Mouse (Mus musculus) midbrain, embryonic 11.5 days (tissue): Measurements from ENCODE around the gene Gstp1. TPM values are rescaled to one million over a fixed set of nuclear protein-coding genes. Genes with fewer than 3 reads are reported as not detected.

Source experiments
- ATAC-seq: fragments of 200-750 bp; cut with Nextera tagmentation; 2 replicates; pipeline ENCODE4 v1.8.0; 2017; ENCODE audit warnings: moderate TSS enrichment, moderate library complexity; ENCODE audit not compliant: low FRiP score
- DNase-seq: peaks from one replicate; pipeline ENCODE4 v3.0.0; 2015; ENCODE audit warnings: low spot score; ENCODE audit errors: missing footprints
- H3K27ac ChIP-seq: fragments of 300-500 bp; sonication (generic); 2 replicates; pipeline ENCODE4 v1.5.1; 2014; ENCODE audit warnings: low read depth, low read length
- H3K27me3 ChIP-seq: fragments of 300-500 bp; sonication (generic); 2 replicates; pipeline ENCODE4 v1.6.1; 2014; ENCODE audit warnings: mild to moderate bottlenecking, low read length, moderate library complexity, mixed read lengths; ENCODE audit not compliant: control insufficient read depth, insufficient read depth
- H3K36me3 ChIP-seq: fragments of 300-500 bp; sonication (generic); 2 replicates; pipeline ENCODE4 v1.6.1; 2014; ENCODE audit warnings: mild to moderate bottlenecking, low read length, moderate library complexity, mixed read lengths; ENCODE audit not compliant: control insufficient read depth, insufficient read depth
- H3K4me1 ChIP-seq: fragments of 300-500 bp; sonication (generic); 2 replicates; pipeline ENCODE4 v1.6.1; 2014; ENCODE audit warnings: low read length; ENCODE audit not compliant: control insufficient read depth, insufficient read depth
- H3K4me2 ChIP-seq: fragments of 300-500 bp; sonication (generic); 2 replicates; pipeline ENCODE4 v1.6.1; 2014; ENCODE audit warnings: mild to moderate bottlenecking, moderate library complexity
- H3K4me3 ChIP-seq: fragments of 300-500 bp; sonication (generic); 2 replicates; pipeline ENCODE4 v1.5.1; 2014; ENCODE audit warnings: low read depth, low read length
- H3K9ac ChIP-seq: fragments of 300-500 bp; sonication (generic); 2 replicates; pipeline ENCODE4 v1.6.1; 2014; ENCODE audit warnings: low read length
- H3K9me3 ChIP-seq: fragments of 300-500 bp; sonication (generic); 2 replicates; pipeline ENCODE4 v1.6.1; 2016; ENCODE audit warnings: low read length; ENCODE audit not compliant: control insufficient read depth
- WGBS: fragments of 180-500 bp; shearing (Covaris S2); extraction: QIAGEN DNeasy Blood & Tissue Kit; methylation state at CpG from one replicate; pipeline ENCODE4 v1.1.7; 2014; 5-methylcytosine and 5-hydroxymethylcytosine counted together
- polyA plus RNA-seq: library from polyadenylated mRNA; unstranded; fragments of >200 nt; fragmentation: Nextera tagmentation; extraction: Ambion mirVana; gene quantifications from 2 replicates; pipeline ENCODE4 v1.2.1, GENCODE M21; 2014

Gene Gstp1
- 337 and 342 TPM in 2 replicates for polyA plus RNA-seq

DNA sequence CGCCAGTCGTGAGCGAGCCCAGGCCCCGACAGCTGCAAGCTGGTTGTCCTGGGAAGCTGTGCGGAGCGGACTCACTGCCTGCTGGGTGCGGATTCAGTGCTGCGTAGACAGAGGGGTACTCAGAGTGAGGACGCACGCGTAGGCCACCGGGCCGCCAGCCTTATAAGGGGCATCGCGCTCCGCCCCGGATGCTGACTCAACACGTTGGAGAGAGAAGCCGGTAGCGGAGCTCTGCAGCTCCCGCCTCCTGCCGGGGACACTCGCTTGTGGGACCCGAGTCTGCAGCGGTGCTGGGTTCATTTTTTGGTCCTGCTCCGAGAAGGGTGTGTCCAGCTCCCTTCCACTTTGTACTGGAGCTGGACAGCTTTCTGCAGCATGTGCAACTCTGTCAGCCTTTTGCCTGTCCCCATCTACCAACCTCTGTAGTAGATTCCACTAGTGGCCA, at the start of gene Gstp1:
Gene Gstp1 (minus strand): TSS at position 198 of the 445 bp plus-strand sequence.
- peaks cover 9% of the 10 kb centered on the region; the same call in 1 of the 2 replicates for H3K4me1 ChIP-seq
- H3K9ac ChIP-seq = peak within 1 kb of the TSS; percentile 80
- no peaks in the 10 kb centered on the region for H3K9me3 ChIP-seq
- H3K4me2 ChIP-seq = peak within 1 kb of the TSS; percentile 75
- H3K36me3 ChIP-seq = no peaks in the 10 kb centered on the region
- DNase-seq = peak; percentile 96
- H3K27ac ChIP-seq = no peak within 1 kb of the TSS
- peak within 1 kb of the TSS; percentile 59 for H3K4me3 ChIP-seq
- ATAC-seq = peak; percentile 87
- under 1% methylated on average over 26 of the region's 26 CpGs for WGBS
- no peaks in the 10 kb centered on the region for H3K27me3 ChIP-seq

DNA sequence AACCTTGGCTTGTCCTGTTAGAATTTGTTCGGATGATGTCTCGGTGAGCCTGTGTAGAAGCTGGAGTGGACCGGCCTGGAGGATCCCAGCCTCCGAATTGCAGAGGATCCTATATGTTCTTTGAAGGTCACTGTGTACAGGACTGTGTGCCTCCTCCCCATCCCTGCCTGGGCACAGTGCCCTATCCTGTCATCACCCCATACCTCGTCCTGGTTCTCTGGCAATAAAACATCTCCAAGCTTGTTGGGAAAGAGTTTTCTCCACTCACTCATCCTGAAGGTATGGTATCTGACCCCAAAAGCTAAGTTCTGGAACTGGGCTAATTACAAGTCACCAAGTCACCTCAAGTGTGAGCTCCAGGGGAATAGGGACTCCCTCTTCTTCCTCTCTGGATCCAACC, 49.3 kb upstream of the Gstp1 start:
- Histone ChIP-seq H3K27ac (no peak overlapping the region), H3K9me3 (no peaks in the 10 kb centered on the region), H3K4me2 (no peak overlapping the region), H3K4me1 (no peaks in the 10 kb centered on the region), H3K36me3 (no peaks in the 10 kb centered on the region), H3K4me3 (no peak overlapping the region), H3K9ac (no peak overlapping the region), H3K27me3 (no peaks in the 10 kb centered on the region)
- DNase-seq (no peak), ATAC-seq (no peak)
- 85% methylated on average over 5 of the region's 5 CpGs for WGBS

DNA sequence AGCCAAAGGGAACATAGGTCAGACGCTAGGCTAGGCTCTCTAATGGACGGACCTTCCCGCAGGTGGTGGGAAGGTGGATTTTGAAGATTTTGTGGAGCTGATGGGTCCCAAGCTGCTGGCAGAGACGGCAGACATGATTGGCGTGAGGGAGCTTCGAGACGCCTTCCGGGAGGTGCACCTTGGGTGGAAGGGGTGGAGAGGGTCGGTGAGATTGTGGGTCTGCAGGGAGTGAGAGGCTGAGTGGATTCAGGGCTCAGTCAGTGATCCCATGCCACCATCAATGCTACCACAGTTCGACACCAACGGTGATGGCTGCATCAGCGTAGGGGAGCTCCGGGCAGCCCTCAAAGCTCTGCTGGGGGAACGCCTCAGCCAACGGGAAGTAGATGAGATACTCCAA, 48.4 kb upstream of the Gstp1 start:
- H3K27ac ChIP-seq = no peak overlapping the region
- no peak for DNase-seq
- no peaks in the 10 kb centered on the region for H3K9me3 ChIP-seq
- H3K27me3 ChIP-seq = no peaks in the 10 kb centered on the region
- no peak overlapping the region for H3K4me2 ChIP-seq
- no peaks in the 10 kb centered on the region for H3K36me3 ChIP-seq
- no peaks in the 10 kb centered on the region for H3K4me1 ChIP-seq
- WGBS = 93% methylated on average over 15 of the region's 15 CpGs
- H3K4me3 ChIP-seq = no peak overlapping the region
- H3K9ac ChIP-seq = no peak overlapping the region
- no peak for ATAC-seq

DNA sequence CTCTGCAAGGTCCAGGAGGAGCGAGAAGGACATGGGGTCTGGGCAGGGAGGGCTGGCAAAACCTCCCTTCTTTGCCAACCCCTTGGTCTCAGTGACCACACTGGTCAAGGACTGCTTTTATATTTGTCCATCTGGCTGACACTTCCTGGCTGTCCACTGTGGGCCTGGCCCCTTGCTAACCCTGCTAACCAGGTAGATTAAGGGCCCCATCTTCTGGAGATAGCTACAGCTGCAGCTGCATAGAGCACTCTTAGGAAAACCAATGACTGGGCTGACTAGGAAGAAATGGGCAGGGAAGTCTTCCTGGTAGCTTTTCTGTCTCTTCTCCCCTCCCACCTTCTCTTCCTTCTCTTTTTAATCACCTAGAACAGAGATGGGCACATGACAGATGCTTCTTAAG, 47.2 kb upstream of the Gstp1 start:
- Histone ChIP-seq H3K27me3 (no peaks in the 10 kb centered on the region), H3K9me3 (no peaks in the 10 kb centered on the region), H3K4me2 (no peak overlapping the region), H3K27ac (no peak overlapping the region), H3K4me3 (no peak overlapping the region), H3K36me3 (no peaks in the 10 kb centered on the region), H3K9ac (no peak overlapping the region), H3K4me1 (no peaks in the 10 kb centered on the region)
- ATAC-seq = no peak
- no peak for DNase-seq
- 86% methylated on average over 1 of the region's 1 CpGs for WGBS

DNA sequence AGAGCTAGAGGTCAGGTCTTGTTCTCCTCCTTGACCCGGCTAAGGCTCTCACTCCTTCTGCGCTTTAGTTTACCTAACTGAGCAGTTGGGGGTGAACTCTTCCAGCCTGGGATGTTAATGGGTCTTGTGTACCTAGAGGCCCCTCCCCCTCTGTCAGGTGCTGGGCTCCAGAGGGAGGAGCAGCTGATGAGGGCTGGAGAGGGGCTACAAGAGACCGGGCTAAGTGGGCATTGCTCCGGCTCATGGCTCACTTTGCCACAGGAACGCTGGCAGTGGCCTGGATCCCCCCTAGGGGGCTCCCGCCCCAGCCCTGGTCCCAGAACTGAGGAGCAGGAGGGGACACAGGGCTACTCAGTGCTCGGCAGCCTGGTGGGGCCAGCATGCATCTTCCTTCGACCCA, 46.0 kb upstream of the Gstp1 start:
- DNase-seq = no peak
- Histone ChIP-seq H3K27ac (no peak overlapping the region), H3K36me3 (no peaks in the 10 kb centered on the region), H3K4me3 (no peak overlapping the region), H3K9me3 (no peaks in the 10 kb centered on the region), H3K4me2 (no peak overlapping the region), H3K27me3 (no peaks in the 10 kb centered on the region), H3K4me1 (no peaks in the 10 kb centered on the region), H3K9ac (no peak overlapping the region)
- ATAC-seq = no peak
- 40% methylated on average over 8 of the region's 8 CpGs for WGBS

DNA sequence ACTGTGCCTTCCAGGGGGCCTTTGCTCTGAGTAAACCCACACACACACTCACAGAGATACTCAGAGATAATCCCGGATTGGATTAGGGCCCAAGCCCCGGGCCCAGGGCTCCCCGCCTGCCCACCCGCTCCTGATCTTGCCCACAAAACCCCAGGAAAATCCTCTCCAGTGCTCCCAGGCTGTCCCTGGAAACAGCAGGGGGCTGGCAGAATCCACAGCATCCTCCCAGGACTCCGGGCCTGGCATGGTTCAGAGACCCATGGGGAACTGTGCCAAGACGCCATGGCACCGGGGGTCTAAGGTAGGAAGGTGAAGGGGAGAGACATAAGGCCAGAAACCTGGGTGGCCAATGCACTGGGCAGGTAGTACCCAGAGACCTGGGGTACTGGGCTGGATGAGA, 45.5 kb upstream of the Gstp1 start:
- Histone ChIP-seq H3K9ac (no peak overlapping the region), H3K9me3 (no peaks in the 10 kb centered on the region), H3K4me3 (no peak overlapping the region), H3K36me3 (no peaks in the 10 kb centered on the region), H3K27ac (no peak overlapping the region), H3K27me3 (no peaks in the 10 kb centered on the region), H3K4me2 (no peak overlapping the region), H3K4me1 (no peaks in the 10 kb centered on the region)
- ATAC-seq (no peak), DNase-seq (no peak)
- WGBS = 72% methylated on average over 7 of the region's 7 CpGs

DNA sequence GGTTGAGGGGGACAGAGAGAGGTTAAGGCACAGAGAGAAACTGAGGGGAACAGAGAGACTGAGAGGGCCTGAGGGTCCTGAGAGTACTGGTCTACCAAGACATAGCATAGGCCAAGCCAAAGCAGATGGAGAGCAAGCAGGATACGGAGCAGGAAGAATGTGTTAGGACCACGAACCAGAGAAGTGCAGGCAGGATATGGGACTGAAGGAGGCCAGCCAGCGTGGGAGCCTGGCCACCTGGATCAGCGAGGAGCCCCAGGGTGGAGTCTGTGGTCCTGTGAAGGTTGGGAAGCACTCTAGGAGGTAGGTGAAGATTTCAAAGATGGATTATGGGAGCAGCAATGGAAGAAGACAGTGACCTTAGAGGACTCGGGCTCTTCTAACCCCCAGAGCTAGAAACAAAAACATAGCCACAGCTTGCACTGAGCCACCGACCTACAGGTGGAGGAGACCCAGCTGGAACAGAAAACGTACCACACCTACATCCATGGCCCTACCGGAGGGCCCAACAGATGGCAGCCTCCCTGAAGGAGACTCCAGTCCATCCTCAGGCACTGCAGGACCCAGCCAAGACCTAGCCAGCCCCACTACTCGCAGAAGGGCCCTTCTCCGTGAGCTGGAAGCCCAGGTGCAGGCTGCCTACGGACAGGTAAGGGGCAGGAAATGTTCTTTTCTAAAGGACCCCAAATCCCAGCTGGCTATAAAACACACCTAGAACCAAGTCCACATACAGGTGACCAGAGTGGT, 44.6 kb upstream of the Gstp1 start:
- no peaks in the 10 kb centered on the region for H3K4me1 ChIP-seq
- no peaks in the 10 kb centered on the region for H3K36me3 ChIP-seq
- H3K27ac ChIP-seq = no peak overlapping the region
- no peak for DNase-seq
- no peak overlapping the region for H3K4me2 ChIP-seq
- no peak overlapping the region for H3K9ac ChIP-seq
- no peak for ATAC-seq
- no peaks in the 10 kb centered on the region for H3K27me3 ChIP-seq
- WGBS = 85% methylated on average over 11 of the region's 11 CpGs
- H3K4me3 ChIP-seq = no peak overlapping the region
- H3K9me3 ChIP-seq = no peaks in the 10 kb centered on the region

DNA sequence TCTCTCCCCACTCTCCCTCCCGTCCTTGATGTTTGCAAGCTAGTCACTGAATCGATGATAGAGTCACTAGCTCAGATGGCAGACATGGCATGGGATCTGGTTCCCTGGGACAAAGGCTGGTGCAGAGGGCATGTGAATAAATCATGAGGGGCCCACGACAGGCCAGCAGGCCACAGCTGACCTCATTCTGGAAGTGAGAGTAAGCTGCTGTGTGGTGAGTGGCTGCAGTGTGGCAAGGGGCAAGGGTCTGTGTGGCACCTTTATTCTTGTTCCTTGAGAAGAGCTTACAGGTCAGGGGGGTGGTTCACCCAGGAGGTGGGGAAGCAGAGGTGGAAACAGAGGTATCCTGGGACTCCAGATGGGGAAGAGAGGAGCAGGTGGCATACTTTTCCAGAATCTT, 43.6 kb upstream of the Gstp1 start, which contains the start of gene Cabp2:
Gene Cabp2 (plus strand): TSS at position 185 of the 400 bp plus-strand sequence.
- ATAC-seq (no peak), DNase-seq (no peak)
- Histone ChIP-seq H3K9ac (no peak within 1 kb of the TSS), H3K27me3 (no peaks in the 10 kb centered on the region), H3K4me1 (no peaks in the 10 kb centered on the region), H3K9me3 (no peaks in the 10 kb centered on the region), H3K4me3 (no peak within 1 kb of the TSS), H3K4me2 (no peak within 1 kb of the TSS), H3K27ac (no peak within 1 kb of the TSS), H3K36me3 (no peaks in the 10 kb centered on the region)
- WGBS = 63% methylated on average over 3 of the region's 3 CpGs

DNA sequence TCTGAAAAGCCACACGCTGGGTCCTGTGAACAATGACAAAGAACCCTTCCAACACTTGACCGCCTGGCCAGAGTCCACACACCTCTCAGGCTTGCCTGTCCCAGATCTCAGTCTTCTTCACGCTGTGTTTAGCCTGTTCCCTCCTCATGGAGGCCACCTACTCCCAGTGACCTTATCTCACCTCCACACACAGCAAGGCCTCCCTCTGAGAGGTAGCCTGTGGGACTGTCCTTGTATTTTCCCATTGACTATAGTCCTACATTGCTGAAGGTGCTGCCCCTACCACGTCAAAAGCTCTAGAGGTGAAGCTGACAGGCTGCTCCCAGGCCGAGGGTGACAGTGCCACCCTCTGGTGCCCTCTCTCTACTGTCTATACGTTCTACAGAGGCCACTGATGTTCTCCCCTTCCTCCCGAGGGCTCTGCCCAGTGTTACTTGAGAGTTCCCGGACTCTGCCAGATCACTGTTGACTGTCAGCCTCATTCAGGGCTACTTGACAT, 42.8 kb upstream of the Gstp1 start:
- Histone ChIP-seq H3K9ac (no peak overlapping the region), H3K27ac (no peak overlapping the region), H3K9me3 (no peaks in the 10 kb centered on the region), H3K4me1 (no peaks in the 10 kb centered on the region), H3K4me2 (no peak overlapping the region), H3K36me3 (no peaks in the 10 kb centered on the region), H3K4me3 (no peak overlapping the region), H3K27me3 (no peaks in the 10 kb centered on the region)
- DNase-seq (peak; percentile 72), ATAC-seq (no peak)
- WGBS = 68% methylated on average over 8 of the region's 8 CpGs
